Mouse (Mus musculus) thymus, postnatal 25 days (tissue): ENCODE measurements at regions not wholly inside any gene's neighbourhood (a gene's known extent, or its start where the extent isn't known, plus 50 kb on each side); places are given as distances from the start of the nearest gene placed in this dataset.

Experiments
- DNase-seq: peaks from one replicate; pipeline ENCODE4 v3.0.0; 2022

DNA sequence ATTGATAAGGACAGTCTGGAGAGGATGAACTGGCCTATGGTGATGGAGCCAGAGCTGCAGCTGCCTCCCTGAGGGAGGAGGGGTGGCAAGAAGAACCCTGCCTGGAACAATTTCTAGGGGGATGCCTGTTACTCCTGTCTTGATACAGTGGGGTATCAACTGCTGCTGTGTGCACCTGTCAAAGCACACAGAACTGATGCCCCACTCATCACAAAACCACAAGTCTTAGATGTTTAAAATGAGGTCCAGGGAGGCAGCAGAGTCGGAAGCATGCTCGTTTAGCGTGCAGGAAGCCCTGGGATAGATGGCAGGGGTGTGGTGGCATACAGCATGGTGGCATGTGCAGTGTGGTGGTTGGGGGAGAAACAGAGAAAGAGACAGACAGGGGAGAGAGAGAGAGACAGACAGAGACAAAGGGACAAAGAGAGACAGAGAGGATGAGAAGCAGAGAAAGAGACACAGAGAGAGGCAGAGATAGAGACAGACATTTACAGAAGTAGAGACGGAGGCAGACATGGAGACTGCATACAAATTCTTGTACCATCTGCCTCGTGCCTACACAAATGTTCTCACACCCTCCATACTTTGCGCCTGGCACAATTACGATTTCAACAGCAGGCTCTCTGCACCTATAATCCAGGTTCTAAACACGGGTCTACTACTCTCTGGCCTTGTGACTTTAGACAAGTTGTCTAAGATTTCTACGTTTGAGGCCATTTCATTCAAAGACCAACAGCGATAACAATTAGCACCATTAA is 242.6 kb downstream of the Cbln4 start:
- peak; percentile 52 for DNase-seq

GRCm38 (mm10) chr2:171799351-171799750 is 243.9 kb downstream of the Cbln4 start:
- no peak for DNase-seq

DNA sequence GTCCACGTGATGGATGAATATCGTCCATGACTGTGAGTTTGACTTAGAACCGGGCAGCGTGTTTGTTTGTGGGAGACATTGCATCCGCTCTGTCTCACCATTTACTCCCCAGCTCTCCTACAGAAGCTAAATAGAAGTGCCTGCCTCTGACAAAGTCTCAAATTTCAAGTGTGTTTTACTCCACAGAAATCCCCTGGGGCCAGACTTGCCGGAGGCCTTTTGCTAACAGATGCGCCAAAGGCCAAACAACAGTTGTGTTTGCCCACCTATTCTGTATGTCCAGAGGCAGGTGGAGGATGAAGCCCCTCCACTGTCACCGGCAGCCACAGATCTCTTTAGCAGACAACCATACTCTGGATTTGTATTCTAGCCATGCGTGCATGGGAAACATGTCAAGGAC is 252.6 kb downstream of the Cbln4 start:
- DNase-seq = no peak

DNA sequence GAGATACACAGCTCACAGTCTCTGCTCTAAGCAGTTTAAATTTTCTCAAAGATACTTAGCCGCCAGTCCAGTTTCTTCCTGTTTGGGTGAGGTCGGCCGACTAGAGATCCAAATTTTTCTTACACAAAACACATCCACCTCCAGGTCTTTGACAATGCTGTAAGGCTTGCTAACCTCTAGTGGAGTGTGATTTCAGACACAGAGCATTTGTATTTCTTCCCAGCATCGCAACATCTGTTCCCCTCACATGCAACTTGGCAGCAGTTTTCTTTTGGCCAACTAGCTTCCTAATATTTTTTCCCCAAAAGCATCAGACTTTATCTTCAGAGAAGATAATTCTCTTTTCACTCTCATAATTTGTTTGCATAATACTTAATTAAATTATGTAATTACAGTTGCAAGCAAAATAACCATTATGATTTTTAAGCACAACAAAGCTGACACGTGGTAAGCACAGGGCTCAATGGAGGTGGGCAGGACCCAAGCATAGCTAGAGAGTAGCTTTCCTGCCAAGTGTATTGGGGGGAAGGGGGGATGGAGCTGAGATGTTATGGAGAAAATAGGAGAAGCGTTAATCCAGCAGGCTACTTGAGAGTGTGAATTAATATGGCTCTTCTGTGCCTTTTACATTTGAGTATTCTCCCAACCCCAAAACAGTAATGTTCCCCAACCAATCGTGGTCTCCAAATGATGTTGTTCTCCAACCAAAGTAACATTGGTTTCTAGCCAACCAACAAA is 276.9 kb downstream of the Cbln4 start:
- DNase-seq = no peak

DNA sequence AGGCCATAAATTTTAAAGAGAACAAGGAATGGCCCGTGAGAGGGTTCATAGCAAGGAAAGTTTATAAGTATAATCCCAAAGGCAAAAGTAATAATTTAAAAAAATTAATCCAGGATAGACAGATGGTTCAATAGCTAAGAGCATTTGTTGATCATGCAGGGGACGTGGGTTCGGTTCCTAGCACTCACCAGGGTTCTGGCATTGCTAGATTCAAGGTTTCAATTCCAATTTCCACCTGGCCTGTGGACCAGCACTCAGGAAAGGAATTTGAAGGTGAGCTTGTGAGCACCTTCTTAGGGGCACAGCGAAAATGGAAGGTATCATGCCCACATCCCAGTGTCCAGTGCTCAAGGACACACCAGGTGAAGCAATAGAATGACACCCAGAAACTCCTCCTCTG is 278.2 kb downstream of the Cbln4 start:
- DNase-seq = no peak

- no peak for DNase-seq
Observed at GRCm38 (mm10) chr2:171753502-171753901, 289.8 kb downstream of the Cbln4 start.

- no peak for DNase-seq
Observed at GRCm38 (mm10) chr2:171747162-171747561, 296.1 kb downstream of the Cbln4 start.

DNA sequence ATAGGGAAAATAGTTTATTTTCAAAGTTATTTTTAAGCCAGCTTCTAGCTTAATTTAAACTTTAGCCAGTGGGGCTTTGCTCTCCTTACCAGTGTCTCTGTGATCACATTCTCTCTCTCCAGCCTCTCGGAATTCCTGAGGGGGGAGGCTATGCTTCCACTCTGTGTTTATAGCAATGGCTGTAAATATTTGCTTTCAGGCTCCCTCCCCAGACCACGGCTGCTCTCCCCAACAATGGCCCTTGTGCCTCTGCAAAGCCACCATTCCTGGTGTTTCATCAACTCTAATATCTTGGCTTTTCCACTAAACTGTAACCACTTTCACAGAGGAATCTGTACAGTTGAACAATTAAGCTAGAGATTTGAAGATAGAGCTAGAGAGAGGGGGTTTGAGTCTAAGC is 300.2 kb downstream of the Cbln4 start:
- no peak for DNase-seq

DNA sequence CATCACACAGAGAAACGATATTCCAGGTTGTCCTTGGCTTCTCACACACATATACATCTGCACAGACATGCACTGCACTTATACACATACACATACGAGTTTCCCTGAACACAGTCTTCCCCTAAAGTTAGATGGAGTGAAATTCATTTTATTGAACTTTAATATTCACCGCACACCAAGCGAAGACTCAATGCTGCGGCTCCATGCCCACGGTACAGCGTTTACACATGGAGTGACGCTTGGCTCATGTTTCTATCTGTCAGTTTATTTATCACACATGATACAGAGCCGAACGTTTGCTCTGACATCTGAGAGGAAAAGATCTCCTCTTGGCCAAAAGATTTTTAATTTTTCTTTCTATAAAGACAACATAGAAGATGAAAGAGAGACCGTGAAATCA is 300.6 kb downstream of the Cbln4 start:
- no peak for DNase-seq

GRCm38 (mm10) chr2:171737761-171738160 is 305.5 kb downstream of the Cbln4 start:
- DNase-seq = no peak

DNA sequence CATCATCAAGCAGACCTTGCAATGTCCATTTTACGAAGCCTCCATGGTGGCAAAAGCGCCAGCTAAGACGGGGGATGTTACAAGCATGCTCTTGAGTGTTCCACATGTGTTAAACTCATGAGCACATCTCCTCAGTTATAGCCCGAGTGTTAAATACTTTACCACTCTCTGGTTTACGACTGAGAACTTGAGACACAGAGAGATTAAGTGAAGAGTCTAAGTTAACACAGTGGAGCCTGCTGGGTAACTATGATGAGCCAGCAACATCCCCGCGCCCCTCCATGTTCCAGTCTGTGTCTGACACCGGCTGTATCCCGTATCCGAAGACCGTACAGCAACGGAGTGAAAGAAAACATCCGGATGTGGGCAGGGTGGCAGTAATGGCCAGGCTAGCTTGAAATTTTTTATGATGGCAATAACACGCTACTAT is 308.2 kb downstream of the Cbln4 start:
- DNase-seq = no peak

GRCm38 (mm10) chr2:171734634-171734987 is 308.7 kb downstream of the Cbln4 start:
- DNase-seq = no peak

- no peak for DNase-seq
Observed at GRCm38 (mm10) chr2:171733965-171734633, 309.2 kb downstream of the Cbln4 start.

DNA sequence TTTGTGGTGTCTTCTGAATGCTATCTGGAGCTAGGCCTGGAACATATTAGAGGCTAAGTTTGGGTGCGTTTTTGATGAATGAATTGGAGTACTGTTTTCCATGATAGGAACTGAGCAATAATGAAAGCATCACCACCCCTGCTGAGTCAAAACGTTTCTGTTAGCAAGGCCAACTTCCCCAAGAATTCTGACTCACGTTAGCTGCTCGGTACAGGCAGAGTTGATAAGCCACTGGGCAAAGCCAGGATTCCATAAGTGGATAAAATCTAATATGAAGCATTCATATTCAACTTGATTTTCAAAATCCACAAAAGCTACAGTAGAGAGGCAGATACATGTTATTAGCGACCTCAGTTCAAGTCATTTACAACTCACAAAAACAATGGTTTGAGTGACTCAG is 324.0 kb downstream of the Cbln4 start:
- no peak for DNase-seq

- no peak for DNase-seq
Observed at GRCm38 (mm10) chr2:171718855-171719254, 324.4 kb downstream of the Cbln4 start.

- no peak for DNase-seq
Observed at GRCm38 (mm10) chr2:171712816-171713570, 330.3 kb downstream of the Cbln4 start.

- DNase-seq = no peak
Observed at GRCm38 (mm10) chr2:171693526-171693925, 349.7 kb downstream of the Cbln4 start.

DNA sequence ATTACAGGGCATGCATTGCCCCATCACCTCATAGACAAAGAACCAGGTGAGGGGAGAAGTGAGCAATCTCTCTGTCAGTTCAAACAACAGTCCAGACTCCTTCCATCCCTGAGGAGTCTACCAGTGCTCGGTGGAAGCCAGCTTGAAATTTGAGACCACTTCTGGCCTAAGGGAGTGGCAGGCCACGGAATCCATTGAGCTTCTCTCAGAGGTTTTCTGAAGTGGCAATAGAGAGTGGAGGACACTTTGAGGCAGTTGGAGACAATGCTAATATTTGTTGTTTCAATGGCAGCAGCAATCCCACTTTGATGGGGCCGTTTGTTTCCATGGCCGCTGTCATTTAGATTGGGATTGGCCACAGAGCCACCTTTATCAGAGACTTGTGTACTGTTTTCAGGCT is 352.5 kb downstream of the Cbln4 start:
- no peak for DNase-seq

GRCm38 (mm10) chr2:171689102-171689501 is 354.2 kb downstream of the Cbln4 start:
- DNase-seq = no peak

DNA sequence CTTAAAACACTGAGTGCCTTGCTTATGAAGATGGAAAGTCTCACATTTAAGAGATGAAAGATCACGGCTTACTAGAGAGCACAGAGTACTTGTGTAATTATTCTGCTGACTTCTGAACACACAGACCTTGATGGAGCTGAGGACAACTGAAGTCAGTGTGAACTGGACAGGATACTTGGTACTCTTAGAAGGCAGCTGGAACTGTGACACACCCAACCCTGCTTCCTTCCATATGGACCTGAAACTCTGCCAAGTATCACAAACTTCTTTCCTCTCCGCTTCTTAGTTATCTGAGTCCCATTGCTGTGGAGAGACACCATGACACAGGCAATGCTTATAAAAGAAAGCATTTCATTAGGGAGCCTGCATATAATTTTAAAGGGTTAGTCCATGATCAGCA is 365.3 kb downstream of the Cbln4 start:
- no peak for DNase-seq

DNA sequence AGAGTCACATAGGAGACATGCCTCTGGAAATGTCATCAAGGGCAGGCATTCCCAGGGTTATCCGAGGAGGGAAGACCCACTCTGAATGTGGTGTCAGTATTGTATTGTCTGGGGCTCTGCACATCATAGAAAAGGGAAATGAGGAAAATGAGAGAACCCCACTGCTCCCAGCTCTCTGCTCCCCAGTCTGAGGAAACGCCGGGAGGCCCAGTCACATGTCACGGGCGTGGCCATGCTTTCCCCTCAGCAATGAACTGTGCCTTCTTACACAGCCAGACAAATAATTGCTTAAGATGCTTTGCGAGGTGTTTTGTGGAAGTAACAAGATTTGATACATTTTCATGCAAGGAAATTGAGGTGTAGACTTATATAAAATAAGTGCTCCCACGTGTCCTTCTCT is 366.1 kb downstream of the Cbln4 start:
- DNase-seq = no peak

- no peak for DNase-seq
Observed at GRCm38 (mm10) chr2:171676083-171676482, 367.2 kb downstream of the Cbln4 start.

DNA sequence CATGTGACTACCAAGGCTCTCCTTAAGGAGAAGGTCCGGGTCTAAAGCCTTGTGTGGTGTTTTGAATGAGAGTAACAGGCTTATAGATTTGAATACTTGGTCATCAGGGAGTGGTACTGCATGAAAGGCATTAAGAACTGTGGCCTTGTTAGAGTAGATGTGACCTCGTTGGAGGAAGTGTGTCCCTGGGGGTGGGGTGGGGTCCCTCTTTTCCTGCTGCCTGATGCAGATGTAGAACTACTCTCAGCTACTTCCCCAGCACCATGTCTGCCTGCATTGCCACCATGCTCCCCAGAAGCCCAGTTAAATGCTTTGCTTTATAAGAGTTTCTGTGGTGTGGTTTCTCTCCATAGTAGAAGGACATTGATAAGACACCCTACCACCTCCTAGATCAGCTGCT is 367.9 kb downstream of the Cbln4 start:
- no peak for DNase-seq
